Mouse (Mus musculus) heart, adult 2 months (tissue): ENCODE measurements at regions not wholly inside any gene's neighbourhood (a gene's known extent, or its start where the extent isn't known, plus 50 kb on each side); places are given as distances from the start of the nearest gene placed in this dataset.

ENCODE experiments used
- DNase-seq, 2 experiments: peaks; one replicate each; pipeline ENCODE4 v3.0.0; 2021
- H3K27ac ChIP-seq: fragments of 200-600 bp; 2 replicates; pipeline ENCODE4 v1.8.1; 2022
- H3K27me3 ChIP-seq: fragments of 200-500 bp; 2 replicates; pipeline ENCODE4 v1.6.1; 2012; ENCODE audit warnings: mild to moderate bottlenecking, low read length, inconsistent platforms, mixed read lengths; ENCODE audit not compliant: control insufficient read depth, insufficient read depth
- H3K36me3 ChIP-seq: fragments of 200-500 bp; 2 replicates; pipeline ENCODE4 v1.6.1; 2012; ENCODE audit warnings: low read length, inconsistent platforms; ENCODE audit not compliant: control insufficient read depth, insufficient read depth
- H3K4me1 ChIP-seq: fragments of 200-500 bp; 2 replicates; pipeline ENCODE4 v1.6.1; 2011; ENCODE audit warnings: low read length; ENCODE audit not compliant: control insufficient read depth, insufficient read depth
- H3K4me3 ChIP-seq: fragments of 200-600 bp; 2 replicates; pipeline ENCODE4 v1.8.1; 2022
- H3K79me2 ChIP-seq: fragments of 200-500 bp; replicated peaks from 2 replicates; pipeline ENCODE4 v1.6.1; 2012; ENCODE audit warnings: mild to moderate bottlenecking, inconsistent platforms, low read length, moderate library complexity, mixed read lengths; ENCODE audit not compliant: control insufficient read depth, insufficient read depth
- H3K9ac ChIP-seq: fragments of 200-500 bp; 2 replicates; pipeline ENCODE4 v1.6.1; 2012; ENCODE audit warnings: low read depth, mild to moderate bottlenecking, control low read depth, inconsistent platforms, low read length, mixed read lengths
- CTCF ChIP-seq: fragments of 200-600 bp; IDR thresholded peaks from 2 replicates; pipeline ENCODE4 v1.8.1; 2022; ENCODE audit warnings: antibody characterized with exemption, mild to moderate bottlenecking, moderate library complexity
- EP300 ChIP-seq: fragments of 200-500 bp; IDR thresholded peaks from 2 replicates; pipeline ENCODE4 v1.6.1; 2011; ENCODE audit warnings: low read depth, low read length, control low read depth; ENCODE audit not compliant: insufficient read depth
- POLR2A ChIP-seq: fragments of 200-500 bp; IDR thresholded peaks from 2 replicates; pipeline ENCODE4 v1.6.1; 2011; ENCODE audit warnings: mild to moderate bottlenecking, low read depth, low read length, control low read depth; ENCODE audit not compliant: insufficient read depth
- WGBS: fragments of 180-500 bp; shearing (Covaris S2); methylation state at CpG from one replicate; pipeline ENCODE4 v1.1.7; 2018; 5-methylcytosine and 5-hydroxymethylcytosine counted together
- intact Hi-C: fragments of 180-260 bp; cut with DNase I; formaldehyde crosslinking; loops from one replicate; pipeline ENCODE4 v1.15.1; 2025

DNA sequence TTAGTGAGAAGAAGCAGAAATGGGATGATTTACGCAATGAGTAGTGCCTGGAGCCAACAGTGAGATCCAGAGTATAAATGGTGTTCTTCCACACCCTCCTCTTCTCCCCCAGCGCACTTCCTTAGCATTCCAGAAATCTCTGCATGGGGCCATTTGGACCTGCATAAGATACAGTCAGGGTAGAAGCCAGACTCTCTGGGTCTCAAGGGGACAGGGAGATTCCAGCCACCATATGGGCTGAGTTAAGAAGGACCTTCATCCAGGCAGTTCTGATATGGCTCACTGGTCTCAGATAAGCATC is 70.2 kb upstream of the Peli2 start:
- intact Hi-C loops = no loop called here
- Histone ChIP-seq H3K79me2 (no peaks in the 10 kb centered on the region), H3K27ac (no peak overlapping the region), H3K4me3 (no peak overlapping the region), H3K9ac (no peak overlapping the region), H3K4me1 (no peaks in the 10 kb centered on the region), H3K36me3 (no peaks in the 10 kb centered on the region), H3K27me3 (no peaks in the 10 kb centered on the region)
- DNase-seq = no peak
- no peak for TF ChIP-seq EP300
- 77% methylated on average over 2 of the region's 2 CpGs for WGBS

GRCm38 (mm10) chr14:48051971-48052370 is 68.7 kb upstream of the Peli2 start:
- Histone ChIP-seq H3K27ac (no peak overlapping the region), H3K9ac (no peak overlapping the region), H3K4me1 (no peaks in the 10 kb centered on the region), H3K4me3 (no peak overlapping the region), H3K36me3 (no peaks in the 10 kb centered on the region), H3K79me2 (no peaks in the 10 kb centered on the region), H3K27me3 (no peaks in the 10 kb centered on the region)
- intact Hi-C loops = no loop called here
- WGBS = 62% methylated on average over 3 of the region's 3 CpGs
- no peak for DNase-seq
- TF ChIP-seq POLR2A (no peak), CTCF (no peak), EP300 (no peak)

DNA sequence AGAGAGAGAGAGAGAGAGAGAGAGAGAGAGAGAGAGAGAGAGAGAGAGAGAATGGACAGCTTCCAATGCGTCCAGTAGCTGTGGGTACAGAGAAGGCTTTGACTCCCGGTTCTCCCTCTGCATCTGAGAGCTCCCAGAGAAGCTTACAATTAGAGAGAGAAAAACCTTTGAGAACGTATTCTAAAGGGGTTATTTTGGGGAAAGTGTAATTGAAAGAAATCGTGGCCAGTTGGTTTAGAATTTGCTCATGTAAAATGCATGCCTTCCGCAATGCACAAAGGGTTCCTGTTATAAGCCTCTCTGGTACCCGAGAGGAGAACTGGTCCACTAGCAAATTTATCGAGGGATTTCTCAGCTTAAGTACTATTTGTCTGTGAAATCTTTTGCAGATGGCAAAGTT is 68.2 kb upstream of the Peli2 start:
- H3K9ac ChIP-seq = no peak overlapping the region
- intact Hi-C loops = no loop called here
- no peaks in the 10 kb centered on the region for H3K27me3 ChIP-seq
- DNase-seq = no peak
- no peak overlapping the region for H3K27ac ChIP-seq
- TF ChIP-seq POLR2A (no peak), EP300 (no peak), CTCF (no peak)
- no peaks in the 10 kb centered on the region for H3K4me1 ChIP-seq
- H3K36me3 ChIP-seq = no peaks in the 10 kb centered on the region
- H3K79me2 ChIP-seq = no peaks in the 10 kb centered on the region
- no peak overlapping the region for H3K4me3 ChIP-seq
- WGBS = 85% methylated on average over 7 of the region's 7 CpGs

- Histone ChIP-seq H3K79me2 (no peaks in the 10 kb centered on the region), H3K4me3 (no peak overlapping the region), H3K27me3 (no peaks in the 10 kb centered on the region), H3K27ac (no peak overlapping the region), H3K9ac (no peak overlapping the region), H3K36me3 (no peaks in the 10 kb centered on the region), H3K4me1 (no peaks in the 10 kb centered on the region)
- TF ChIP-seq POLR2A (no peak), CTCF (no peak), EP300 (no peak)
- WGBS = 68% methylated on average over 4 of the region's 4 CpGs
- intact Hi-C loops = no loop called here
- no peak for DNase-seq
These were observed 67.5 kb upstream of the Peli2 start for GRCm38 (mm10) chr14:48053151-48053550.

DNA sequence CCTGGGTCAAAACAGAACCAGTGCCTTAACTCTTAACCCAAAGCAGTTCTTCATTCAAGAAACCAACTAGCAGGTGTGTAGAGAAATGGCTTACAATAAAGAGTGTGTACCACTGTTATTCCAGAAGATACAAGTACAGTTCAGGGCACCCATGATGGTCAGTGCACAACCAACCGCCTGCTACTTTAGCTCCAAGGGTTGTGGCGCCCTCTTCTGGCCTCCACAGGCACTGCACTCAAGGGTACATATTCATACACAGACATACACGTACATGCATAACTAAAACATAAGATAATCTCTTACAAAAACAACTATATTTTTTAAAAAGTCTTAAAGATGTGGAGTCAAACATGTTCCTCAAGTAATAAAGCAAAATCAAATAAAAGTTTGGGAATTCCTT is 65.9 kb upstream of the Peli2 start:
- no peaks in the 10 kb centered on the region for H3K27me3 ChIP-seq
- DNase-seq = no peak
- TF ChIP-seq CTCF (peak; percentile 41), POLR2A (no peak)
- H3K4me3 ChIP-seq = no peak overlapping the region
- H3K9ac ChIP-seq = no peak overlapping the region
- no peaks in the 10 kb centered on the region for H3K79me2 ChIP-seq
- intact Hi-C loops = no loop called here
- H3K4me1 ChIP-seq = no peaks in the 10 kb centered on the region
- WGBS = 70% methylated on average over 3 of the region's 3 CpGs
- H3K36me3 ChIP-seq = no peaks in the 10 kb centered on the region
- H3K27ac ChIP-seq = no peak overlapping the region

GRCm38 (mm10) chr14:48055861-48056260 is 64.8 kb upstream of the Peli2 start:
- intact Hi-C loops = no loop called here

More at GRCm38 (mm10) chr14:48055861-48056260, 64.8 kb upstream of the Peli2 start:
- H3K36me3 ChIP-seq = no peaks in the 10 kb centered on the region
- H3K79me2 ChIP-seq = no peaks in the 10 kb centered on the region
- H3K27ac ChIP-seq = no peak overlapping the region
- no peak overlapping the region for H3K9ac ChIP-seq
- TF ChIP-seq EP300 (no peak), CTCF (no peak), POLR2A (no peak)
- no peaks in the 10 kb centered on the region for H3K4me1 ChIP-seq
- no peak overlapping the region for H3K4me3 ChIP-seq
- 83% methylated on average over 2 of the region's 2 CpGs for WGBS
- DNase-seq = peak in 1 of 2 experiments; percentile 28
- no peaks in the 10 kb centered on the region for H3K27me3 ChIP-seq
